Mouse (Mus musculus): ENCODE measurements around the gene Zfp108. TPM values are rescaled to one million over a fixed set of nuclear protein-coding genes. Genes with fewer than 3 reads are reported as not detected.

Gene Zfp108
- polyA plus RNA-seq, 1 experiment from 2014 or later, result 5.3 TPM

GRCm38 (mm10) chr7:24287670-24288069 is 33.1 kb downstream of the Zfp108 start:
- ATAC-seq (ENCODE audit: insufficient number of reproducible peaks, insufficient read depth, low FRiP score, low TSS enrichment, low read depth), result no peak
- Histone ChIP-seq H3K9me3 (peaks cover 6% of the 10 kb centered on the region), H3K27me3 (no peaks in the 10 kb centered on the region), H3K4me1 (no peaks in the 10 kb centered on the region), H3K4me2 (no peak overlapping the region), H3K4me3 (no peak overlapping the region), H3K9ac (no peak overlapping the region), H3K27ac (no peak overlapping the region), H3K36me3 (peaks cover 60% of the 10 kb centered on the region)
- WGBS, result 86% methylated on average over 5 of the region's 5 CpGs

GRCm38 (mm10) chr7:24288512-24288911 is 33.9 kb downstream of the Zfp108 start:
- no peak overlapping the region for H3K27ac ChIP-seq
- no peak overlapping the region for H3K4me3 ChIP-seq
- H3K4me1 ChIP-seq, result no peaks in the 10 kb centered on the region
- H3K9me3 ChIP-seq, result peaks cover 6% of the 10 kb centered on the region
- peaks cover 68% of the 10 kb centered on the region for H3K36me3 ChIP-seq
- no peak overlapping the region for H3K9ac ChIP-seq
- H3K4me2 ChIP-seq, result no peak overlapping the region
- no peak for ATAC-seq (ENCODE audit: insufficient number of reproducible peaks, insufficient read depth, low FRiP score, low TSS enrichment, low read depth)
- H3K27me3 ChIP-seq, result no peaks in the 10 kb centered on the region
- WGBS, result 93% methylated on average over 6 of the region's 6 CpGs

DNA sequence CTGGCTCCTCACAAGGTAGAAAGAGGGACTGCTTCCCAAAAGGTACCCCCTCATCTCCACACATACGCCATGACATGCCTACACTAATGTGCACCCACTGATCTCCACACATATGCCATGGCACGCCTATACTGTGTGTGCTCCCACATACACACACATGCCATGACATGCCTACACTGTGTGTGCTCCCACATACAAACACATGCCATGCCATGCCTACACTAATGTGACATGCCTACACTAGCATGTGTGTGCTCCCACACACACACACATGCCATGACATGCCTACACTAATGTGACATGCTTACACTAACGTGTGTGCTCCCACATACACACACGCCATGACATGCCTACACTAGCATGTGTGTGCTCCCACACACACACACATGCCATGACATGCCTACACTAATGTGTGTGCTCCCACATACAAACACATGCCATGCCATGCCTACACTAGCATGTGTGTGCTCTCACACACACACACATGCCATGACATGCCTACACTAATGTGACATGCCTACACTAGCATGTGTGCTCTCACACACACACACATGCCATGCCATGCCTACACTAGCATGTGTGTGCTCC is 35.6 kb downstream of the Zfp108 start:
- no peak overlapping the region for H3K27ac ChIP-seq
- H3K4me1 ChIP-seq, result no peaks in the 10 kb centered on the region
- no peak overlapping the region for H3K9ac ChIP-seq
- ATAC-seq (ENCODE audit: insufficient number of reproducible peaks, insufficient read depth, low FRiP score, low TSS enrichment, low read depth), result no peak
- peaks cover 6% of the 10 kb centered on the region for H3K9me3 ChIP-seq
- peaks cover 85% of the 10 kb centered on the region for H3K36me3 ChIP-seq
- H3K27me3 ChIP-seq, result no peaks in the 10 kb centered on the region
- H3K4me2 ChIP-seq, result no peak overlapping the region
- no peak overlapping the region for H3K4me3 ChIP-seq
- 97% methylated on average over 4 of the region's 4 CpGs for WGBS

GRCm38 (mm10) chr7:24291387-24292090 is 36.9 kb downstream of the Zfp108 start:
- H3K4me2 ChIP-seq, result no peak overlapping the region
- ATAC-seq (ENCODE audit: insufficient number of reproducible peaks, insufficient read depth, low FRiP score, low TSS enrichment, low read depth), result no peak
- 93% methylated on average over 27 of the region's 27 CpGs for WGBS

DNA sequence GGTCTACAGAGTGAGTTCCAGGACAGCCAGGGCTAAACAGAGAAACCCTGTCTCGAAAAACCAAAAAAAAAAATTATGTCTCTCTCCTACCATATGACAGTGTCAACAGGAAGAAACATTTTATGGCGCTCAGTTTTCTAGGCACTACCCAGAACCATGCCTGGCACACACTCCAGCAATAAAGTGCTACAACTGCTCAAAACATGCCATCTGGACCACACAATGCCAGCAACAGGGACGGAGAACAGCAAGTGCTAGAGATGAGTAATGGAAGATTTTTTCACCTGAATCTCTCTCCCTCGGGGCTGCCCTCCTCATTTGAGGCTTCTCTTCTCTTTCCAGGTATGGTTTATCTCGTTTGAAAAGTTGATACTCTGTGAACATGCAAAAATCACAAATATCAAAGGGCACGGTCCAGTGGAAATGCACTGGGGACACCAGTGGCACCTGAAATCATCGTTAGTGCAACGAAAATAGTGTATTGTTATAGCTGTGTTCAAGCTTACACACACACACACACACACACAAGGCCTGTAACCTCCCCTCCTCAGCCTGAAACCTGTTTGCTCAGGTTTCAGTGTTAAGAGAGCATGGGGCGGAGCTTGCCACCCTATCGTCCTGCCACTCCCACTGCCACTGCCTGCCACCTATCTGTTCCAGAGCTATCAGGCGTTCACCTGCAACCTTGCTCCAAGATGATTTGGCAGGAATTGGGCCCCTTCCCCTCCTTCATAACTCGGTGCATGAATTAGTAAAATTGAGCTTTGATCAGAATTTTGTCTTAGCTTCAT is 38.7 kb downstream of the Zfp108 start:
- Histone ChIP-seq H3K36me3 (peaks cover 89% of the 10 kb centered on the region), H3K4me2 (no peak overlapping the region), H3K27me3 (no peaks in the 10 kb centered on the region), H3K9me3 (peaks cover 6% of the 10 kb centered on the region), H3K4me3 (no peak overlapping the region), H3K27ac (no peak overlapping the region), H3K4me1 (peaks cover 7% of the 10 kb centered on the region), H3K9ac (no peak overlapping the region)
- 85% methylated on average over 12 of the region's 12 CpGs for WGBS
- ATAC-seq (ENCODE audit: insufficient number of reproducible peaks, insufficient read depth, low FRiP score, low TSS enrichment, low read depth), result no peak

More at GRCm38 (mm10) chr7:24291387-24292090, 36.9 kb downstream of the Zfp108 start:
- Histone ChIP-seq H3K4me1 (no peaks in the 10 kb centered on the region), H3K27me3 (no peaks in the 10 kb centered on the region), H3K9ac (no peak overlapping the region), H3K4me3 (no peak overlapping the region), H3K36me3 (peaks cover 98% of the 10 kb centered on the region), H3K27ac (no peak overlapping the region), H3K9me3 (peaks cover 6% of the 10 kb centered on the region)

GRCm38 (mm10) chr7:24294763-24295162 is 40.2 kb downstream of the Zfp108 start:
- no peak for ATAC-seq (ENCODE audit: insufficient number of reproducible peaks, insufficient read depth, low FRiP score, low TSS enrichment, low read depth)
- Histone ChIP-seq H3K27me3 (no peaks in the 10 kb centered on the region), H3K9me3 (peaks cover 6% of the 10 kb centered on the region), H3K36me3 (peaks cover 76% of the 10 kb centered on the region), H3K4me2 (no peak overlapping the region), H3K27ac (no peak overlapping the region), H3K9ac (no peak overlapping the region), H3K4me3 (no peak overlapping the region), H3K4me1 (peaks cover 9% of the 10 kb centered on the region)
- 90% methylated on average over 4 of the region's 4 CpGs for WGBS

- peaks cover 11% of the 10 kb centered on the region for H3K4me1 ChIP-seq
Observed at GRCm38 (mm10) chr7:24295376-24295775, 40.8 kb downstream of the Zfp108 start.

GRCm38 (mm10) chr7:24296386-24296785 is 41.8 kb downstream of the Zfp108 start:
- Histone ChIP-seq H3K4me3 (no peak overlapping the region), H3K27ac (no peak overlapping the region), H3K4me1 (peaks cover 11% of the 10 kb centered on the region), H3K4me2 (no peak overlapping the region), H3K9me3 (peaks cover 2% of the 10 kb centered on the region), H3K27me3 (no peaks in the 10 kb centered on the region), H3K9ac (no peak overlapping the region), H3K36me3 (peaks cover 59% of the 10 kb centered on the region)
- WGBS, result 94% methylated on average over 7 of the region's 7 CpGs
- ATAC-seq (ENCODE audit: insufficient number of reproducible peaks, insufficient read depth, low FRiP score, low TSS enrichment, low read depth), result no peak

More at GRCm38 (mm10) chr7:24295376-24295775, 40.8 kb downstream of the Zfp108 start:
- Histone ChIP-seq H3K36me3 (peaks cover 70% of the 10 kb centered on the region), H3K4me2 (no peak overlapping the region), H3K9ac (no peak overlapping the region), H3K9me3 (peaks cover 6% of the 10 kb centered on the region), H3K27ac (no peak overlapping the region), H3K4me3 (no peak overlapping the region), H3K27me3 (no peaks in the 10 kb centered on the region)
- ATAC-seq (ENCODE audit: insufficient number of reproducible peaks, insufficient read depth, low FRiP score, low TSS enrichment, low read depth), result no peak
- 98% methylated on average over 7 of the region's 7 CpGs for WGBS

GRCm38 (mm10) chr7:24297361-24298095 is 42.9 kb downstream of the Zfp108 start:
- H3K36me3 ChIP-seq, result peaks cover 58% of the 10 kb centered on the region
- H3K9ac ChIP-seq, result peak overlapping the region; percentile 85; the same call in 1 of the 2 replicates
- peak overlapping the region; percentile 88 for H3K4me2 ChIP-seq

GRCm38 (mm10) chr7:24298635-24298972 is 44.0 kb downstream of the Zfp108 start:
- WGBS, result under 1% methylated on average over 12 of the region's 12 CpGs
- peak overlapping the region; percentile 85 for H3K9ac ChIP-seq
- ATAC-seq (ENCODE audit: insufficient number of reproducible peaks, insufficient read depth, low FRiP score, low TSS enrichment, low read depth), result no peak
- H3K4me2 ChIP-seq, result peak overlapping the region; percentile 88
- peak overlapping the region; percentile 98 for H3K27ac ChIP-seq
- peaks cover 58% of the 10 kb centered on the region for H3K36me3 ChIP-seq
- H3K27me3 ChIP-seq, result no peaks in the 10 kb centered on the region
- H3K9me3 ChIP-seq, result no peaks in the 10 kb centered on the region
- peak overlapping the region; percentile 70 for H3K4me3 ChIP-seq
- H3K4me1 ChIP-seq, result peaks cover 11% of the 10 kb centered on the region

More at GRCm38 (mm10) chr7:24297361-24298095, 42.9 kb downstream of the Zfp108 start:
- Histone ChIP-seq H3K4me3 (peak overlapping the region; percentile 70), H3K27ac (no peak overlapping the region), H3K27me3 (no peaks in the 10 kb centered on the region), H3K9me3 (no peaks in the 10 kb centered on the region), H3K4me1 (peaks cover 11% of the 10 kb centered on the region)
- WGBS, result 91% methylated on average over 15 of the region's 15 CpGs
- ATAC-seq (ENCODE audit: insufficient number of reproducible peaks, insufficient read depth, low FRiP score, low TSS enrichment, low read depth), result no peak
